Mouse (Mus musculus): ENCODE measurements at regions not wholly inside any gene's neighbourhood (a gene's known extent, or its start where the extent isn't known, plus 50 kb on each side); places are given as distances from the start of the nearest gene placed in this dataset.

DNA sequence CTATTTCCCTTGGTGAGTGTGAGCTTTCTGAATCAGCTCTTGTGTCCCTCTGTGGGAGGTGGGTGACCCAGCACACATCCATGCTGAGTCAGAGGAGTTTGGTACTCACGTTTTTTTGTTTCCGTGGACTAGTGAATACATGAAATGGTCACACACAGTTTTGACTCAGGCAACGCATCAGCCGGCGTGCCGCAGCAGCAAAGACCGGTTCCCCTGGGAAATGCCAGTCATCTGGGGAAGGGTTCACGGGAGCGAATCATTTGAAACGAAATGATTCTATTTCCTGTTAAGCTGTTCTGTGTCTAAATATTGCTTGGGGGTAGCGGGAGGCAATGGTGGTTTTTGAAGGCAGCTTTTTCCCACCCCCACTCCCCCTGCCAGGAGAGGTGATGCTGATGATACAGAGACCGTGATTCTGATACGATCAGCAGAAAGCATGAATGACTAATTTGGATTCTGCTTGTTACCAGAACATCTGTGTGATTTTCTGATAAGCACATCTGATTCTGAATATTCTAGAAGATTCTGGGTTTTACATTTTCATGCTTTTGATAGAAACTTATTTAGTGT, 223.5 kb downstream of the Klf5 start:
- DNase-seq (ENCODE audit: low spot score) = no peak

DNA sequence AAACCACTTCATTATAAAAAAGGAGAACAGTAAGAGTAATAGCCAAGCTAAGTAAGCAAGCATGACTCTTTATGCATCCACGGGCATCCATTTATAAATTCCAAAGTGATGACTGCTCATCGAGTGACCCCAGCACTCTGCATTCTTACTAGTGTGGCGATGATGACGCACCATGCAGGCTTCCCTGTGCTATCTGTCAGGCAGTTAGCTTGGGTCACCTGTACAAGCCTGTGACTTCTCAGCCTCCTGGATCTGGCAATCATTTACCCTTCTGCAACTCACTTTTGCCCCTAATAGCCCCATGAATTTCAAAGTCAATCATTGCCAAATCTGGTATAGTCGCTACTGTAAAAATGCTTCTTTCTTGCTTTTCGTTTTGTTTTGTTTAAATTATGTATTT, 237.3 kb downstream of the Klf5 start:
- no peak for DNase-seq (ENCODE audit: low spot score)

DNA sequence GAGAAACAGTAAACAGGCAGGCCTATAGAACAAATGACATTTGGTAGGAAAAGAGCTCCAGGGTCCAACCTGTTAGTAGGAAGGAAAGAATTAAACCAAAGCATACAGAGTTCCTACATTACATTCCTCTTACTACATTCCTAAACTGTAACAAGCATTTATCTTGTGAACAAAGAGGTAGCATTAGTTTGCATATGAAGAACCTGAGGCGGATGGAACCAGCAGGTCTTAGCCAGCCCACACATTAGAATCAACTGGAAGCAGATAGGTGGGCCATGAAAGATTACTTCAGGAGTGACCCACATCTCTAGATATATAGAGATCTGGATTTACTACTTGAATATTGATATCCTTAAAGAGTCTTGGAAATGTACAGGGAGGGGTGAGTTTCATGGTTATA, 238.8 kb downstream of the Klf5 start:
- DNase-seq (ENCODE audit: low spot score) = no peak

DNA sequence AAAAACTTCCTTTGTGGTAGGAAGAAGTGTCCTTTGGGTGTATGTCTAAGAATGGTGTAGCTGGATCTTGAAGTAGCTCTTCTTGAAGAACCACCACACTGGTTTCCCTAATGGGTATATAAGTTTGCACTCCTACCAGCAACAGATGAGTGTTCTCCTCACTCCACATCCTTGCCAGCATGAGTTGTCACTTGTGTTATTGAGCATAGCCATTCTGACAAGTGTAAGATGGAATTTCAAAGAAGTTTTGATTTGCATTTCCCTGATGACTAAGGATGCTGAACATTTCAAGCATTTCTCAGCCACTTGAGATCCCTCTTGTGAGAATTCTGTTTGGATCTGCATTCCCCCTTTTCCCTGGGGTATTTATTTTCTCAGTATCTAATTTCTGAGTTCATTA, 243.2 kb downstream of the Klf5 start:
- DNase-seq (ENCODE audit: low spot score) = no peak

DNA sequence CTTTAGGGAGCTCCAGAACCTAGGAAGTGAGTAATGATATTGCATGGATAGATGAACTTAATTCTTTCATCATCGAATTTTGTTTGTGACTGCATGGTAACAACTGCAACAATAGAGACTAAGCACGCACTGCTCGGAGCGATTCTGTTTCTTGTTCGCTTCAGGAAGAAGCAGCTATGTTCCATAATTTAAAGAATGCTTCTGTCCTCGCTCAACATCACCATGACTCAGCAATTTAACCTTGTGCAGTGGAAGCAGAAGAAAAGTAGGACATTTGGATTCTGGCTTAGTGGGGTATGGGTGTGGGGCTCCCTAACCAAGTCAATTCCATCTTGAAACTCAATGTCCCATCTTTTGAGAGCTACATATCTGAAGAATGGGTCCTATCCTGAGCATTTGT, 249.4 kb downstream of the Klf5 start:
- no peak for DNase-seq (ENCODE audit: low spot score)

DNA sequence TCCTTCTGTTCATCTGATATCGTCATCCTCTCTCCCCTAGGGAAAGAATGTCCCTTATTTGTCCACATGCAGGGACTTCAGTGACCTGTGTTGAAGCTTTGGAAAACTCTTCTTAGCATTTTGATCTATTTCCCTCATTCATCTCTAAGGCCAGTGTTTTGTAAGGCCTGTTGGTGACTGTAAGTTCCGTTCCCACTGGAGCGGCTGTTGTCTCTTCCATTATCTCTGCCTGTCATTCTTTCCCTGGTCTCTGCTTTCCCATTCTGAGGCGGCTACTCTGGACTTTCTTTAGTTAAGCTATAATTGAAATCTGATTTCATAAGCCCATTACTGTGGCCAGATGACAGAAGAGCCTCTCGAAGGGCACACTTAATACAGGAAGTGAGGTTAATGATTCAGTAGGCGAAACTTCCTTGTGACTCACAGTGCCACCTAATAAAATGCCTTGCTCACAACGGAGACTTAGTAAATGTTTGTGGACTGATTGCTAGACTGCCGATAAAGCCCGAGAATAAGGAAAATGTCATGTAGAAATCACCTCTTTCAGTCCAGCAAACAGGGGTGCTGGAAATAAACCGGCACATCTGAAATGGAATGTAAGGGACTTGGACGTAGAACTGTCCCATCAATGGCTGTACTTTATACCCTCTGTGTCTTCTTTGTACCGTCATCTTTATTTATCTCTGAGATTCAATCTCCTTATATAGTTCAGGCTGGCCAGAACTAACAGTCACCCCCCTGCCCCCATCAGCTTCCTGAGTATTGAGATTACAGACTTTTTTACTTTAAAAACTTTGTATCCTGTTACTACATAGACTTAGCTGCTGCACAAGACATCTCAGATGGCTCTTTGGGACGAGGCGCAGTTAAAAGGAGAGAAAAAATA, 250.1 kb downstream of the Klf5 start:
- DNase-seq (ENCODE audit: low spot score) = no peak

DNA sequence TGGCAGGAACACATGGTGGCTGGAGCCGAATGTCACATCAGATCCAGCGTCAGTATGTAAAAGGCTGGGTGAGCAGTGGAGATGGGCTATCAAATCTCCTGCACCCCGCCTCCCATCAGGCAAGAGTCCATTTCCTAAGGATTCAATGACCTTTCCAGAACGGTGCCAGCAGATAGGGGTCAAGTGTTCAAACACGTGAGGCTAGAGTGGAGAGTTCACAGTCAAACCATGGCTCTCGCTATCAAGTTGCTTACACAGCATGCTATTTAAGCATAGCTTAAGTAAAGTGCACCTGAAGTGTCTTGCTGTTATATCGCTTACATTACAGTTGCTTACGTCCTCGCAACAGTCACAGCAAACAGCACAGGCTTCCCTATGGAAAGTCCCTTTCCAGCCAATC, 265.5 kb downstream of the Klf5 start:
- DNase-seq (ENCODE audit: low spot score) = no peak

DNA sequence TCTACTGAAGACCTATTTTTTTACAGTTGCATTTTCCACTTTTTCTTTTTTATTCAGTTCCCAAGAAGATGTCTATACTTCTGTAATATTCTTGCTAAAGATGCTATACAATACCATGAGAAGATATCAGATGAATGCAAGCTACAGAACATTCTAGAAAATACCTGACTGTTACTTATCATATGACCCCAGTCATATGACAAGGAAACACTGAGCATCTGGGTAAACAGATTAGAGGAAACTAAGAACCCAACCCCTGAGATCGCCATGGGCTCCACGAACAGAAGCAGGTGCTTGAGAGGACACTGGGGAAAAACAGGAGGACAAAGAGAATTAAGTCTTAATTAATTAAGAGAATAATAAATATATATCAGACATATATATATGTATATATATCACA, 275.7 kb downstream of the Klf5 start:
- DNase-seq (ENCODE audit: low spot score) = no peak

DNA sequence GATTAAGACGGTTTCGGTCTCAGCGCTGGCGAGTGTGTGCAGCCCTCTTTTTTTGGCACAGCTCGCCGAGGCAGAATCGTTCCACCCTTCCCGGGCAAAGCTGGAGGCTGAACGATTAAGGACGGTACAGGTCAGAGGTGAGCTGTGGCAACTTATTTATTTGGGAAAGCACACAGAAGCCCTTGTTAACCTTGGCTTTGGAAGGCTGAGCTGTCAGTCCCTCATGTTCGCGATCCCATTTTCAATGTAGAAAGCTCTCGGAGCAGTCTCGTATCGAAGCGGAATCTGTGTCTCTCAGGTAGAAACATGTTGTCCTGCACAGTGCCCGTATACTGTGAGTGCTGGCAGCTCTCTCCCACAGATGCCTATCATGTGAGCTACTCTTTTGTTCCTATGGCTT, 280.2 kb downstream of the Klf5 start:
- no peak for DNase-seq (ENCODE audit: low spot score)

DNA sequence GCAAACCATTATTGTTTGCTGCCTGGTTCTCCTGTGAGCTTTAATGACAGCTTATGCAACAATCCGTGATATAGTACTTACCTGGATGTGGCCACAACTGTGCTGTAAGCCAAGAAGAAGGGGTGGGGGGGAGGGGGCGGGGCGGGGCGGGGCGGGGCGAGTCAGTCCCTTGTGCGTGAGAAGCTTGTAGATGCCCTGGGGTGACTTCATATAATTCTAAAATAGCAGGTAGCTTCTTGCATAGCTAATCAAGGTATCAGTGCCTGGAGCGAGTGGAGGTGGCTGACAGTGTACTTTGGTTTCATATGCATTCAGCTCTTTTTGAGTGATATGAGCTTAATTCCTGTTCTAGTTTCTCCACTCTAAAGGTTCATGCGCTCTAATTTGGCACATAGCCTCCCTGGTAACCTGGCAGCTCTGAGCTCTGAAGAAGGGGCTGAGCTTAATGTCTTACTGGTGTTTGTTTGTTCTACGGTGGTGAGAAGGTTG, 280.8 kb downstream of the Klf5 start:
- no peak for DNase-seq (ENCODE audit: low spot score)

DNA sequence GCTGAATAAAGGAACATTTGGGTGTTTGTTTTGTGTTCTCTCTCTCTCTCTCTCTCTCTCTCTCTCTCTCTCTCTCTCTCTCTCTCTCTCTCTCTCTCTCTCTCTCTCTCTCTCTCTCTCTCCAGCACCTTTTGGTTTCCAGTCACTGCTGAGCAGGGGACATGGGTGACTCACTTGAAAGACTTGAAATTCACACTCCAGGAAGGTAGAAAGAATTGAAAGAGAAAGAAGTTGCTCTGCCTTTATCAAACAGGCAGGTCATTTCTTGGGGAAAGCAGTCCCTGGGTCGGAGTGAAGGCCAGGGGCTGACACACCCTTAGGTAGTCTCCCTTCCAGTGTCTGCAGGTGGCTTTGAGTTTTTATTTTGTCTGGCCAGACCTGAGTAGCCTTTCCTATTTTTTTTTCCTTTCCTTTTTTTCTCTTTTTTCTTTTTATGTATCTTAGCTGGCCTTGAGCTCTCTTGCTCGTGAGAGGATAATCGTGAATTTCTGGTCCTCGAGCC, 281.3 kb downstream of the Klf5 start:
- DNase-seq (ENCODE audit: low spot score) = no peak

DNA sequence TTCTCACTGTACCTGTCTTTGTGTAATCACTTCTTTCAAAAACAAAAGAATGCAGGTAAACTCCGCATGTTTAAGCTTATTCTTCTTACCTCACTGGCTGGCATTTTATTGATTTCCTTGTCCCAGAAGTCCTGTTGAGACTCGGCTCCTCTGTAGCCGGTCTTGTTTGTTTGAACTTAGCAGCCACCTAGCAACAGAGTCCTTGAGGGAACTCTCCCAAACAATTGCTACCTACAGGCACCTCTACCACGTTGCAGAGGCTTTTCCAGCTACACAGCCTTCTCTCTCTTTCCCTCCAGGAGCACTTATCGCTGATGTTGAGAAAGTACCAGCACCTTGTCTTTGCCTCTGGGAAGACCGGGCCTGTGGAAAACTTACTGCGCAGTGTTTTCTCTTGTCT, 285.7 kb downstream of the Klf5 start:
- no peak for DNase-seq (ENCODE audit: low spot score)

DNA sequence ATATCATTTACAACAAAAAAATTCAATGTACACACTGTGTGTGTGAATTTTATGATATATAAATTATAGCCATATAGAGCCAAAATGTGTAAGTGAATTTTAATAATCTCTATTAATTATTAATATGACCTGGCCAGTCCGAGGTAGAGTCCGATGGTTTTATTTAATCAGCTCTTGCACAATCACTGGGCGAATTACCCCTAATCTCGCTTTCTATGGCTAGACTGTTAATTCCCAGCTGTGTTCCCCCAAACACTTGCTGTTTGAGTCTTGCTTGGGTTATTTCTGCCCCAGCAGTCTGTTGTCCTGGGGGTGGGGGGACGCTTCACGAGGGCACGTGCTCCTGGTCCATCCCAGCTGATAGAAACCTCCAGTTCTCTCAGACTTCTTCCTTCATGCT, 287.5 kb downstream of the Klf5 start:
- DNase-seq (ENCODE audit: low spot score) = no peak

DNA sequence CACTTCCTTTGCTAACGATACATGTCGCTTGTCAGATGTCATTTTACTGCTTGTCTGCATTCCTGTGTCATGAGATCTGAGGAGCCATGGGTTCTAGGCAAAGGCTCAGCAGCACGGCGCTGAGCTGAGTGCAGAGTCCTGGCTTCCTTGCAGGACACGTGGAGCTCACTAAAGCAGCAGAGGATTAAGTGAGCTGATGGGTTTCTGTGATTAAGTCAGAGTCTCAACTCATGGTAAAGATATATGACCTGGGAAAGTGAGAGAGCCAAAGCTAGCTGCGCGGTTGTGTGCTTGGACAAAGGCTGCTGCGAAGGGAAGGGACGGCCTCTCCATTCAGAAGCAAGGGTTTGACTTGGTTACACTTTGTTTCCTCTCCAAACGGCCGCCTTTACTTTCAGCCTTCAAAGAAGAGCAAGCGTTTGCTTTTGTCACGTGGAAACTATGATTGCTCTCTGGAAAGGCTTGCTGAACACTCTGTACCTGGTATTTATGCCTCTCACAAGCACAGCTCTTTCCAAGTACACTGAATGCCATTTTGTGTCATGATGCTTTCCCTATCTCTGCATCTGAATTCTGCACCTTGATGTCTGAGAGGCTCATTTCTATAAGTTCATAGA, 292.5 kb downstream of the Klf5 start:
- no peak for DNase-seq (ENCODE audit: low spot score)

DNA sequence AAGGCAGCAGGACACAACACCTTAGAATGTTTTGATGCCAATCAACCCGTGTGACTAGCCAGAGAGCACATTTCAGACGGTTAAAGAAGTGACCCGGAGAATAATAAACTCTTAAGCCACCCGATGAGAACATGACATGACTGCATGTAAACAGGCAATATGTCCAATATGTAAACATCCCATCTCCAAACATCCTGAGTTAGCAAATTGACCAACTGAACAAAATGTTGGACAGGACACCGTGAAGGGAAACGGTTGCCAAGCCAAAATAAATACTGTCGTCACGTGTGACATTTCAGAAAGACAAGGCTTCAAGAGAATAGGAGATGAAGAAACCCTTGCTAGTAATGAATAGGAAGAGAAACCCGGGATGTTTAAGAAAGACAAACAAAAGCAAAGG, 294.4 kb downstream of the Klf5 start:
- no peak for DNase-seq (ENCODE audit: low spot score)

DNA sequence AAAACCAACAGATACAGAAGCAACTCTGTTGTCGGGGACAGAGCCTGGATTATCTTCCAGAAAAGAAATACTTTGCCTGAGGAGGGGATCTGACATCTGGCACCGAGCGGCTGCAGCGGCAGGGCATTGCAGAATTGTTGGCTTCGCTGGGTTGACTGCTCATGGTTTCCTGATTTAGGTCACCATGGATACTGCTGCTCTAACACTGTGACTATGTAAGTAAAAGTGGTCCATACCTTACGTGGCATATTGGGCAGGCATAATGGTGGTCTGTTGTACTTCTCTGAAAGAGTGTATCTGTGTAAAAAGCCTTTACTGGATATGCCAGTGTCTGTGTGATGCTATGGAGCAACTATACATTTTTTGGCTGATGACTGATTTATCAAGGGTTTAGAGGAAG, 295.4 kb downstream of the Klf5 start:
- DNase-seq (ENCODE audit: low spot score) = no peak

DNA sequence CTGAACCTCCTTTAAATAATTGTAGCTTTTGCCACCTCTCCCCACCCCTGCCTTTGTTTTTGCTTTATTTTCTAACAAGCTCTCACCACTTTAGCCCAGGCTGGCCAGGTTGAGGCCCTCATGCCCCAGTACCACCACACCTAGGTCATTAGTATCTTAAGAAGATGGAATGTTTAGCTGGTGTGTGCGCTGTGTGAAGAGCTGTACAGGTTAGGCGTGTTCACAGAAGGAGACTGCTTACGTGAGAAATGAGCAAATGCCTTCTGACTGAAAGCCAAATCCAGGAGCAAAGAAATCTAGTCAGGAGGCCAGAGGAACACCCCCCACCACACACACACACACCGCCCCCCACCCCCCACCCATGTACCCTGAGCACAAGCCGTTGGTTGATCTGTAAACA, 303.4 kb downstream of the Klf5 start:
- DNase-seq (ENCODE audit: low spot score) = no peak

DNA sequence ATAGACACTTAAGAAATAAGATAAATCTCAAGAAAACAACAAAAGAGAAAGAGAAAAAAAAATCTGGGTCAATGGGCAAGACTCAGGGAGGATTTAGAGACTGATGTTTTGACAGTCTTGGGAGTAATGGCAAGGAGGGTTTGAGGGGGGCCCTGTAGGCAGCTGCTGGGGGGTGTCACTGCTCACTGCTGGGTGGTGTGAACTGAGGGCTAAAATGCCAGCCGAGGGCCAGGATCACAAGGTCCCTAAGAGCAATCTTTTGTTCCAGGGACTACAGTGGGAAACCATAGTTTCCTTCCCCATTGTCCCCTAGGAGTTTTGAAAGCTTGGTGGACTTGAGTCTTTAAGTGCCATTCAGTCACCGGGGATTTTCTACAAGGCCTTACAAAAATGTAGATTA, 304.8 kb downstream of the Klf5 start:
- no peak for DNase-seq (ENCODE audit: low spot score)

DNA sequence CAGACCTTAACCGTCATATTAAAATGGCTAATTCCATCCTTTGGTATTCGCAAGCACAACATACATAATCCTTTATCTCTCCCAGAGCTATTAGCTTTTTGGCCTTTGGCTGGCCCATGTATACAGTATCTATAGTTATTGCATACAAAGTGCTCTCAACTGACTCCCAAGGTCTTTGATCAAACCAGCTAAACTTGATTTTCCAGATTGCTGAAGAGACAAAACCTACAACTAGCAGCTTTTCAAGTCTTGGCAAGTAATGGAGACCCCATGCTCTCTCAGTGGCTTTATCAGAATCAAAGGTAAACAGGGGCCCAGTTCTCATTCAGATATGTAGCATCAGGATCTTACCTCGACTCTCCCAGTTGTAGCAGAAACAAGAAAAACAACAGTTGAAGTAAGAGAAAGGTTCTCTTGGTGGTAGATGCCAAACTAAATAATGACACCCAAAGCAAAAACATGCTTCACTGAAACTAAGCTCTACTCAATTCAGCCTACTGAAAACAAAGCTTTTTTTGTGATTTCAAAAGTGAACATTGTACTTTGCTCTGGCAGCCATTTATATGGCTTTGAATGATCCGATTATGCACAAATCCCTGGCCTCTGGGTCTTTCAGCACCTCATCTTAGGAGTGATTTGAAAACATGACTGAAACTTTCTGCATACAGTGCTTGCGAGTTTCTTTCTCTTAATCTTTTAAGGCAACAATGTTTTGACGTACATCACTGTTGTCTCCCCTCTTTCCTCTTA, 307.0 kb downstream of the Klf5 start:
- no peak for DNase-seq (ENCODE audit: low spot score)

DNA sequence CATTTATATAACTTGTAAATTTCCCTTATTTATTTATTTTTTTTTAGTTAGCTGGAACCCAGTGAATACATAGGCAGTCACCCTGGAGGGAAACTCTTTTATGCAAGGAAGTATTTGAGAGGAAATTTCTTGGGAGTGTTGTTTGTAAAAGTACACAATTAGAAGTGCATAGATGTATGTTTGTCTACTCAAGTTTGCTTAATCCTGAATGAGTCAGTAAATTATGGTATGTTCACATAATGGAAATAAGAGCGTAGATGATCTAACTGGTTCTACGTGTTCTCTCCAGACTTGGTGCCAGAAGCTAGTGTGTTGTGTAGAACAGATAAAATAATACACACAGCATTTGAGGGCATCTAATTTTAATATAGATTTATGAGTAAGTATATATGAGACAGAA, 310.5 kb downstream of the Klf5 start:
- no peak for DNase-seq (ENCODE audit: low spot score)

DNA sequence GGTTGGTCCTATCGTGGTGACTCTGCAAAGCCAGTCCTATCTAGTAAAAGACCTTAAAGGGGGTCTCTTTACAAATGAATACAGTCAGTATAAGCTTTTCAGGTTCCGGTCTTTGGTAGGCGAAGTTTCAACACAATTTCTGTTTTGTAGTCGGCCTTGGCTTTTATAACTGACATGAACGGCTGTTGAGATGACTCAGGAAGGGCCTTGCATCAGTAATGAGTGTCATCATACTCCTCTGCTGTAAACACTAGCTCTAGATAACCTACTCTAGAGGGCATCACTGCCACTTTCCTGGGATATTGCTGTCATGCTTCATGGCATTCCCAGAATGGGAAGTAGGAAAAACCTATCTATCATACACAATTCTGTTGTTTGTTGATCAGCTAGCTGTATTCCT, 312.9 kb downstream of the Klf5 start:
- DNase-seq (ENCODE audit: low spot score) = no peak

DNA sequence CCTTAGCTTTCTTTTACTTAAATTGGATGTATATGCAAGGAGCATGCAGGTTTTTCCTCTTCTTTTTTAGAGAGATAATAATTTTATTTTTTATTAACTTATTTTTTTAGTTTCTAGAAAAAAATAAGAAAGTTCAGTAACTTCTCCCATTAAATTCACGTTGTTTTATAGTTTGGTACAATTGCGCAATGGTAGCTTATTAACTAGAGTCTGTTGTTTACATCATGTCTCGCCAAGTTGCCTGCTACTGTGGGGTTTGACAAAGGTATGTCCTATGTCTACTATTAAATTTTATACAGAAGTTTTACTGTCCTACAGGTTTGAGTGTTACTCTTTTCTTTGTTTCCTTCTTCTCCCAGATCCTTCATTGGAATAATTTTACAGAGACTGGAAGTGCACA, 313.6 kb downstream of the Klf5 start:
- no peak for DNase-seq (ENCODE audit: low spot score)

DNA sequence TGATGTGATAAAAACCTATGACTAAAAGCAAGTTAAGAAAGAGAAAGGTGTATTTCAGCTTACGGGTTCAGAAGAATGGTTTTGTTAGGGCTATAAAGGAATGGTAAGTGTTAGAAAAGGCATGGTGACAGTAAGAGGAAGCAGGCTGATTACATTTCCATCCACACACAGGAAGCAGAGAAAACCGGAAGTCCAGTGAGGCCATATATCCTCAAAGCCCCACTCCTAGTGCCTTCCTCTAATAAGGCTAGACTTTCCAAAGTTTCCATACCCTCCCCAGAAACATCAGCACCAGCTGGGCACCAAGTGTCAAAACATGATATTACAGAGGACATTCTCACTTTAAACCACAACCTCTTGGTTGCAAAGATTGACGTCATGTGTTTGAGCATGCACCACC, 316.3 kb downstream of the Klf5 start:
- DNase-seq (ENCODE audit: low spot score) = no peak

All from ovary, postnatal 10 days (tissue).